Mouse (Mus musculus) megakaryocyte, embryonic 14.5 days (primary cell): Measurements from ENCODE around the gene Slc25a39.

ENCODE experiments used
- FLI1 ChIP-seq: IDR thresholded peaks from 2 replicates; pipeline ENCODE4 v1.6.1; 2012; ENCODE audit warnings: low read length, inconsistent platforms, mixed read lengths
- GATA1 ChIP-seq: IDR thresholded peaks from 3 replicates; pipeline ENCODE4 v1.6.1; 2012; ENCODE audit warnings: mixed read lengths, low read length, inconsistent platforms, borderline replicate concordance

DNA sequence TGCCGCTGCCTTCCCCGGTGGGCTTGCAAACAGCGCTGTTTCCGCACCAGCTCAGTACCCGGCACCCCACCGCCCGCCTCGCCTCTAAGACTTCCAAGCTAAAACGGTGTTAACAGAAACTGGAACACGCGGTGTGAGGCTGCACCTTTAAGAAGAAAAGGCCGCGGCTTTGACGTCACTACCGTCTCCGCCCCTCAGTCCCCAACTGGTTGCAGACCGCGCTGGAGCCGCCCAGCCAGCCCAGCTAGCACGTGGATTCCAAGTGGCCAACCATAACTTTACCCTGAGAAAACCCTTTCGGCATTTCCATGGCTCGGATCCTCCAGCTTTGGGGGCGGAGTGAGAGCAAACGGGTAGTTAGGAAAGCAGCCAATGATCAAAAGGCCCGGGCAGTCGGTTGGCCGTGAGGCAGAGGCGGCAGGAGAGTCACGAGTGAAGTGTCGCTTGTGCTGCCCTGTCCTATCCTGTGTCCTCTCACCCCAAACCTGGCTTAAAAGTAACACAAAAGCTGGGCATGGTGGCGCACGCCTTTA, 664 bp upstream of the Slc25a39 start:
- TF ChIP-seq GATA1 = no peak
- TF ChIP-seq FLI1 = no peak
